Mouse (Mus musculus) C2C12 (cell line): ENCODE results near the gene Tnfrsf13c.

Experiments used
- CEBPB ChIP-seq: IDR thresholded peaks from one replicate; pipeline ENCODE4 v1.6.1; 2011; ENCODE audit warnings: low read depth, mild to moderate bottlenecking, control low read depth, moderate library complexity
- CTCF ChIP-seq: IDR thresholded peaks from one replicate; pipeline ENCODE4 v1.5.1; 2011; ENCODE audit not compliant: control insufficient read depth, insufficient read depth, insufficient read length
- FOSL1 ChIP-seq: IDR thresholded peaks from one replicate; pipeline ENCODE4 v1.8.0; 2011; ENCODE audit warnings: mild to moderate bottlenecking, low read length; ENCODE audit not compliant: poor library complexity, insufficient read depth, severe bottlenecking
- MYOG ChIP-seq: IDR thresholded peaks from one replicate; pipeline ENCODE4 v1.6.1; 2011; ENCODE audit not compliant: control insufficient read depth, insufficient read length; ENCODE audit errors: extremely low read depth

GRCm38 (mm10) chr15:82230098-82230611 is 6.0 kb upstream of the Tnfrsf13c start:
- TF ChIP-seq CTCF (no peak), MYOG (no peak), CEBPB (no peak), FOSL1 (no peak)
